Mouse (Mus musculus) stomach, embryonic 16.5 days (tissue): ENCODE data around the gene Hmgcs1. TPM values are rescaled to one million over a fixed set of nuclear protein-coding genes. Genes with fewer than 3 reads are reported as not detected.
A peak's percentile ranks its signal among the peaks of the same experiment; 100 is the strongest.
"Not testable (repeated sequence)": the region's sequence is repeated elsewhere in the genome, so short reads cannot be mapped to it uniquely, and the experiment has no call there.

Experiments
- ATAC-seq: fragments of 200-750 bp; cut with Nextera tagmentation; 2 replicates; pipeline ENCODE4 v1.8.0; 2017; ENCODE audit warnings: moderate number of reproducible peaks, moderate TSS enrichment; ENCODE audit not compliant: insufficient read depth, low FRiP score
- H3K27ac ChIP-seq: fragments of 300-500 bp; sonication (generic); 2 replicates; pipeline ENCODE4 v1.5.1; 2014; ENCODE audit warnings: low read length
- H3K27me3 ChIP-seq: fragments of 300-500 bp; sonication (generic); 2 replicates; pipeline ENCODE4 v1.6.1; 2014; ENCODE audit warnings: low read length, control low read depth, mixed read lengths; ENCODE audit not compliant: control insufficient read depth, insufficient read depth
- H3K36me3 ChIP-seq: fragments of 300-500 bp; sonication (generic); 2 replicates; pipeline ENCODE4 v1.6.1; 2014; ENCODE audit warnings: low read length; ENCODE audit not compliant: control insufficient read depth, insufficient read depth
- H3K4me1 ChIP-seq: fragments of 300-500 bp; sonication (generic); 2 replicates; pipeline ENCODE4 v1.6.1; 2014; ENCODE audit warnings: low read length, control low read depth, mixed read lengths; ENCODE audit not compliant: control insufficient read depth, insufficient read depth
- H3K4me2 ChIP-seq: fragments of 300-500 bp; sonication (generic); 2 replicates; pipeline ENCODE4 v1.6.1; 2014; ENCODE audit warnings: low read depth, low read length, mixed read lengths
- H3K4me3 ChIP-seq: fragments of 300-500 bp; sonication (generic); replicated peaks from 2 replicates; pipeline ENCODE4 v1.5.1; 2014; ENCODE audit warnings: mild to moderate bottlenecking, low read length
- H3K9ac ChIP-seq: fragments of 300-500 bp; sonication (generic); 2 replicates; pipeline ENCODE4 v1.6.1; 2014; ENCODE audit warnings: low read length
- H3K9me3 ChIP-seq: fragments of 300-500 bp; sonication (generic); replicated peaks from 2 replicates; pipeline ENCODE4 v1.6.1; 2016; ENCODE audit warnings: low read length, control low read depth; ENCODE audit not compliant: control insufficient read depth
- WGBS: fragments of 180-500 bp; shearing (Covaris S2); extraction: QIAGEN DNeasy Blood & Tissue Kit; methylation state at CpG from one replicate; pipeline ENCODE4 v1.1.7; 2014; 5-methylcytosine and 5-hydroxymethylcytosine counted together
- polyA plus RNA-seq: library from polyadenylated mRNA; unstranded; fragments of >200 nt; fragmentation: Nextera tagmentation; extraction: Ambion mirVana; gene quantifications from 2 replicates; pipeline ENCODE4 v1.2.1, GENCODE M21; 2015

The Hmgcs1 gene
- polyA plus RNA-seq, 1 experiment from 2014 or later = 209 TPM

GRCm38 (mm10) chr13:119695676-119696075, 5.5 kb downstream of the Hmgcs1 start:
- peak overlapping the region; percentile 71; the same call in 1 of the 2 replicates for H3K27ac ChIP-seq
- 62% methylated on average over 4 of the region's 4 CpGs for WGBS
- peak overlapping the region; percentile 25; the same call in 1 of the 2 replicates for H3K4me2 ChIP-seq
- peak overlapping the region; percentile 43; the same call in 1 of the 2 replicates for H3K9ac ChIP-seq
- H3K4me1 ChIP-seq = peaks cover 22% of the 10 kb centered on the region
- no peaks in the 10 kb centered on the region for H3K9me3 ChIP-seq
- no peak overlapping the region; the same call in 1 of the 2 replicates for H3K4me3 ChIP-seq
- ATAC-seq = peak; percentile 45; the same call in 1 of the 2 replicates
- no peaks in the 10 kb centered on the region for H3K27me3 ChIP-seq
- peaks cover 7% of the 10 kb centered on the region for H3K36me3 ChIP-seq

GRCm38 (mm10) chr13:119696496-119696895, 6.3 kb downstream of the Hmgcs1 start:
- no peak overlapping the region for H3K4me2 ChIP-seq
- ATAC-seq = no peak
- H3K36me3 ChIP-seq = peaks cover 12% of the 10 kb centered on the region
- WGBS = 58% methylated on average over 1 of the region's 1 CpGs
- no peak overlapping the region for H3K9ac ChIP-seq
- H3K4me3 ChIP-seq = no peak overlapping the region
- H3K9me3 ChIP-seq = no peaks in the 10 kb centered on the region
- H3K4me1 ChIP-seq = peaks cover 22% of the 10 kb centered on the region
- no peaks in the 10 kb centered on the region for H3K27me3 ChIP-seq
- no peak overlapping the region for H3K27ac ChIP-seq

GRCm38 (mm10) chr13:119698436-119698835, 8.3 kb downstream of the Hmgcs1 start:
- no peak overlapping the region for H3K4me3 ChIP-seq
- ATAC-seq = no peak
- peaks cover 24% of the 10 kb centered on the region for H3K36me3 ChIP-seq

GRCm38 (mm10) chr13:119704280-119704679, 14.1 kb downstream of the Hmgcs1 start:
- Histone ChIP-seq H3K27me3 (no peaks in the 10 kb centered on the region), H3K36me3 (peaks cover 33% of the 10 kb centered on the region), H3K27ac (no peak overlapping the region), H3K4me3 (no peak overlapping the region), H3K9me3 (no peaks in the 10 kb centered on the region), H3K4me1 (no peaks in the 10 kb centered on the region), H3K9ac (no peak overlapping the region), H3K4me2 (no peak overlapping the region)
- WGBS = 90% methylated on average over 7 of the region's 7 CpGs
- ATAC-seq = no peak

More at GRCm38 (mm10) chr13:119698436-119698835, 8.3 kb downstream of the Hmgcs1 start:
- Histone ChIP-seq H3K4me1 (peaks cover 13% of the 10 kb centered on the region; the same call in 1 of the 2 replicates), H3K9ac (no peak overlapping the region), H3K4me2 (no peak overlapping the region), H3K9me3 (no peaks in the 10 kb centered on the region), H3K27me3 (no peaks in the 10 kb centered on the region), H3K27ac (no peak overlapping the region)
- WGBS = 82% methylated on average over 4 of the region's 4 CpGs

GRCm38 (mm10) chr13:119706278-119706880, 16.2 kb downstream of the Hmgcs1 start:
- H3K36me3 ChIP-seq = peaks cover 27% of the 10 kb centered on the region

GRCm38 (mm10) chr13:119706953-119707352, 16.8 kb downstream of the Hmgcs1 start:
- WGBS = 72% methylated on average over 7 of the region's 7 CpGs
- Histone ChIP-seq H3K36me3 (peaks cover 27% of the 10 kb centered on the region), H3K4me3 (no peak overlapping the region), H3K4me2 (no peak overlapping the region), H3K9me3 (no peaks in the 10 kb centered on the region), H3K27me3 (no peaks in the 10 kb centered on the region), H3K4me1 (no peaks in the 10 kb centered on the region), H3K27ac (no peak overlapping the region), H3K9ac (no peak overlapping the region)
- ATAC-seq = no peak

More at GRCm38 (mm10) chr13:119706278-119706880, 16.2 kb downstream of the Hmgcs1 start:
- H3K9me3 ChIP-seq, H3K4me3 ChIP-seq, H3K9ac ChIP-seq, H3K4me2 ChIP-seq, H3K27me3 ChIP-seq, H3K27ac ChIP-seq, ATAC-seq, H3K4me1 ChIP-seq: not testable (repeated sequence)
- 81% methylated on average over 7 of the region's 8 CpGs for WGBS

GRCm38 (mm10) chr13:119707906-119708305, 17.7 kb downstream of the Hmgcs1 start:
- Histone ChIP-seq H3K4me1 (no peaks in the 10 kb centered on the region), H3K9me3 (no peaks in the 10 kb centered on the region), H3K36me3 (peaks cover 18% of the 10 kb centered on the region), H3K4me3 (no peak overlapping the region), H3K9ac (no peak overlapping the region), H3K27me3 (no peaks in the 10 kb centered on the region), H3K27ac (no peak overlapping the region), H3K4me2 (no peak overlapping the region)
- 83% methylated on average over 6 of the region's 6 CpGs for WGBS
- ATAC-seq = no peak

- Histone ChIP-seq H3K27ac (peak overlapping the region; percentile 28; the same call in 1 of the 2 replicates), H3K4me2 (no peak overlapping the region), H3K4me3 (no peak overlapping the region), H3K9ac (no peak overlapping the region), H3K9me3 (no peaks in the 10 kb centered on the region), H3K36me3 (peaks cover 15% of the 10 kb centered on the region), H3K4me1 (no peaks in the 10 kb centered on the region), H3K27me3 (no peaks in the 10 kb centered on the region)
- 79% methylated on average over 5 of the region's 5 CpGs for whole genome bisulfite sequencing
- no peak for ATAC-seq
Observed at GRCm38 (mm10) chr13:119708941-119709340, 18.8 kb downstream of the Hmgcs1 start.

GRCm38 (mm10) chr13:119709388-119710267, 19.4 kb downstream of the Hmgcs1 start:
- Histone ChIP-seq H3K36me3 (peaks cover 12% of the 10 kb centered on the region; the same call in 1 of the 2 replicates), H3K9ac (no peak overlapping the region), H3K27ac (peak overlapping the region; percentile 28; the same call in 1 of the 2 replicates), H3K9me3 (no peaks in the 10 kb centered on the region), H3K4me2 (no peak overlapping the region), H3K4me3 (no peak overlapping the region), H3K27me3 (no peaks in the 10 kb centered on the region), H3K4me1 (no peaks in the 10 kb centered on the region)
- 83% methylated on average over 8 of the region's 8 CpGs for WGBS
- 0 out of 2 replicates have a peak, but pooled peaks have one; percentile 15 for ATAC-seq
